Mouse (Mus musculus): Measurements from ENCODE around the gene Cend1. TPM values are rescaled to one million over a fixed set of nuclear protein-coding genes. Genes with fewer than 3 reads are reported as not detected.

Gene Cend1
- polyA plus RNA-seq, 1 experiment from 2014 or later = 8.8 TPM

GRCm38 (mm10) chr7:141428701-141429100 is 590 bp downstream of the Cend1 start:
- 44% methylated on average over 5 of the region's 5 CpGs for WGBS
- no peak overlapping the region for H3K27ac ChIP-seq

DNA sequence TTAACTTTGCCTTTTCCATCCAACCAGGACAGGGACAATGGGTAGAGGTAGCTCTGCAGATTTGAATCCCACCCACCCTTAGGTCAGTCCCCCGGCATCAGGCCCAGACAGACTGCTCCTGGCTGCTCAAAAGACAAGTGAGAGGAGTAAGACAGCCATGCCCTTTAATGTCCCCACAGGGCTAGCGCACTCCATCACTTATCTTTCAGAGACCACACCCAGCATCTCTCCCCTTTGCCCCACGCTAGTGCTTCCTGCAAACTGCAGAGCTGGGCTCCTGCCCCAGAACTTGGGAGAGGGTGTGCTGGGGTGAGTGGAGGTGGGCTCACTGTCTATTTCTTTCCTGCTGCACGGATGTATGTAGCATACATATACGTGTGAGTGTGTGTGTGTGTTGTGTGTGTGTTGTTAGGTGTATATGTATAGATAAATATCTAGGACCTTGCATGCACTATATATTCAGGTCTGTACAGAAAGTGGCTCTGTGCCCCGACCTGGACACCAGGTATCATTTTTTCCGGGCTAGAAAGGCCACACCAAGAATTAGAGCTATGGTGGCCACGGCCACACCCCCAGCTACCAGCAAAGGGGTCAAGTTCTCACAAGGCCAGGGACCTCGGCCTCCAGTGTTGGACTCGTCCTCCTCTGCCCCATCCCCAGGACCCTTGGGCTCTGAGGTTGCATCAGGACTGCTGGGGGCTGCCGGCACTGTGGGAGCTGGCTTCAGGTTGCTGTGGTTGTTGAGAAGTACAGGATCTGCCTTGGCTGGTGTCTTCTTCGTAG is 2.2 kb downstream of the Cend1 start:
- Histone ChIP-seq H3K4me3 (no peak overlapping the region), H3K27me3 (ENCODE audit: low read depth, poor library complexity, severe bottlenecking) (no peaks in the 10 kb centered on the region), H3K27ac (no peak overlapping the region), H3K4me1 (peaks cover 30% of the 10 kb centered on the region), H3K36me3 (peaks cover 22% of the 10 kb centered on the region), H3K9me3 (replicated peaks) (no peaks in the 10 kb centered on the region)
- no peak for DNase-seq (ENCODE audit: low spot score)
- WGBS = 84% methylated on average over 12 of the region's 12 CpGs

More at GRCm38 (mm10) chr7:141428701-141429100, 590 bp downstream of the Cend1 start:
- no peaks in the 10 kb centered on the region for H3K9me3 ChIP-seq (replicated peaks)
- peak overlapping the region; percentile 52 for H3K4me3 ChIP-seq
- no peak for DNase-seq (ENCODE audit: low spot score)
- peaks cover 45% of the 10 kb centered on the region for H3K4me1 ChIP-seq
- no peaks in the 10 kb centered on the region for H3K27me3 ChIP-seq (ENCODE audit: low read depth, poor library complexity, severe bottlenecking)
- peaks cover 37% of the 10 kb centered on the region for H3K36me3 ChIP-seq

DNA sequence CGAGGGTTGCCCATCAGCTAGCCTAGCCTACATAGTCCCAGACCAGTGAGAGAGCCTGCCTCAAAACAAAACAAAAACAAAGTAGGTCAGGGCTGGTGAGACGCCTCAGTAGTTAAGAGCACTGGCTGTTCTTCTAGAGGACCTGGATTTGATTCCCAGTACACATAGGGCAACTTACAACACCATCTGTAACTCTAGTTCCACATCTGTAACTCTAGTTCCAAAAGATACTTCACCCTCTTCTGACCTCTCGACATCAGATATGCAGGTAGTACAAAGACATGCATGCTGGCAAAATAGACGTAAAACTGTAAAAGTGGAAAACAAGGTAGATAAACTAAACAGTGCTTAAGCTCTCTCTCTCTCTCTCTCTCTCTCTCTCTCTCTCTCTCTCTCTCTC is 5.5 kb downstream of the Cend1 start:
- H3K4me1 ChIP-seq = peaks cover 14% of the 10 kb centered on the region
- DNase-seq (ENCODE audit: low spot score) = no peak
- no peaks in the 10 kb centered on the region for H3K9me3 ChIP-seq (replicated peaks)
- H3K4me3 ChIP-seq = no peak overlapping the region
- H3K27me3 ChIP-seq (ENCODE audit: low read depth, poor library complexity, severe bottlenecking) = no peaks in the 10 kb centered on the region
- WGBS = 83% methylated on average over 4 of the region's 4 CpGs
- H3K36me3 ChIP-seq = no peaks in the 10 kb centered on the region
- H3K27ac ChIP-seq = no peak overlapping the region

GRCm38 (mm10) chr7:141420030-141420702 is 9.1 kb downstream of the Cend1 start:
- H3K4me3 ChIP-seq = no peak overlapping the region
- H3K4me1 ChIP-seq = no peaks in the 10 kb centered on the region
- WGBS = 83% methylated on average over 9 of the region's 9 CpGs
- H3K9me3 ChIP-seq (replicated peaks) = no peaks in the 10 kb centered on the region
- H3K27ac ChIP-seq = no peak overlapping the region
- no peak for DNase-seq (ENCODE audit: low spot score)
- H3K27me3 ChIP-seq (ENCODE audit: low read depth, poor library complexity, severe bottlenecking) = no peaks in the 10 kb centered on the region
- H3K36me3 ChIP-seq = no peaks in the 10 kb centered on the region

GRCm38 (mm10) chr7:141418970-141419369 is 10.3 kb downstream of the Cend1 start:
- DNase-seq (ENCODE audit: low spot score) = no peak
- WGBS = 71% methylated on average over 7 of the region's 7 CpGs
- no peaks in the 10 kb centered on the region for H3K36me3 ChIP-seq
- no peak overlapping the region for H3K27ac ChIP-seq
- no peaks in the 10 kb centered on the region for H3K27me3 ChIP-seq (ENCODE audit: low read depth, poor library complexity, severe bottlenecking)
- H3K4me1 ChIP-seq = peaks cover 8% of the 10 kb centered on the region
- no peak overlapping the region for H3K4me3 ChIP-seq
- H3K9me3 ChIP-seq (replicated peaks) = no peaks in the 10 kb centered on the region

DNA sequence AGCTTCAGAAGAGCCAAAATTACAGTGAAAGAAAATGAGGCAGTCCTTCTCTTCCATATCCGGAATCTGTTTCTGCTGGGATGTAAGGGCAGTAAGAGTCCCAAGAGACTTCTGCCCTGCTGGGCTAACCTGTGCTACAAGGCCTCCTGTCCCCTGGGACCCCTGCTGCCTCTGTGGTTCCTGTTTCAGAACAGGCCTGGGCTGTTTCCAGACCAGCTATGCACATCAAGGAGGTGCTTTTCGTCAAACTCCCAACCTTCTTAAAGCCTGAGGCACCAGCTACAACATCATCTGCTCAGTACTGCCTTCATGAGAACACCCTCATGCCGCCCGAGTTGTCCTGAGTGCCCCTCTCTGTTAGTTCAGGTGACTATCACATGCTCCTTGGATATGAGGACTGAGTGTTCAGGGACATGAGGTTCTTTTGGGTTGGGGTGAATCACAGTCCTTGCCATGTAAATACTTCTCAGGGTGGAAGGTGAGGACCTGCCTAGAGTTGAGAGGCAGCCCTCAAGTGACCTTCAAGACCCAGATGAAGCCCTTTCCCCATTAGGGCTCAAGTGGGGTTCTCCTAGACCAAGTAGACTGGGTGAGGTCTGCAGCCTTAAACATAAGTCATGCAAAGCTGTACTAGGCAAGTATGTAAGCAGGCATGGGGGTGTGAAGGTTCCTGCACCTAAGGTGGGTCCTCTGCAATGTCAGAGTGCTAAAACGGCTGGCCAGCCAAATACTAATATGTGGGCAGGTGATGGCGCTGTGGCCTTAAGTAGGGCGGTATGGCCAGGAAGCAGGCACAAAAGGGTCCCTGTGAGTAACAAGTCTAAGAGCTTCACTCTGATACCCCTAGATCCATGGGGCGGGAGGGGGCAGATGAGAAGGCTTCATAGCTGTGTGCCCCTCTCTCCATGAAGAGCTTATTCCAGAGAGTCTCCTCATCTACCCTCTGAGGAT is 11.3 kb downstream of the Cend1 start:
- DNase-seq (ENCODE audit: low spot score) = no peak
- Histone ChIP-seq H3K27me3 (ENCODE audit: low read depth, poor library complexity, severe bottlenecking) (no peaks in the 10 kb centered on the region), H3K4me3 (no peak overlapping the region), H3K36me3 (no peaks in the 10 kb centered on the region), H3K4me1 (peaks cover 13% of the 10 kb centered on the region), H3K9me3 (replicated peaks) (no peaks in the 10 kb centered on the region), H3K27ac (no peak overlapping the region)
- WGBS = 73% methylated on average over 8 of the region's 8 CpGs

DNA sequence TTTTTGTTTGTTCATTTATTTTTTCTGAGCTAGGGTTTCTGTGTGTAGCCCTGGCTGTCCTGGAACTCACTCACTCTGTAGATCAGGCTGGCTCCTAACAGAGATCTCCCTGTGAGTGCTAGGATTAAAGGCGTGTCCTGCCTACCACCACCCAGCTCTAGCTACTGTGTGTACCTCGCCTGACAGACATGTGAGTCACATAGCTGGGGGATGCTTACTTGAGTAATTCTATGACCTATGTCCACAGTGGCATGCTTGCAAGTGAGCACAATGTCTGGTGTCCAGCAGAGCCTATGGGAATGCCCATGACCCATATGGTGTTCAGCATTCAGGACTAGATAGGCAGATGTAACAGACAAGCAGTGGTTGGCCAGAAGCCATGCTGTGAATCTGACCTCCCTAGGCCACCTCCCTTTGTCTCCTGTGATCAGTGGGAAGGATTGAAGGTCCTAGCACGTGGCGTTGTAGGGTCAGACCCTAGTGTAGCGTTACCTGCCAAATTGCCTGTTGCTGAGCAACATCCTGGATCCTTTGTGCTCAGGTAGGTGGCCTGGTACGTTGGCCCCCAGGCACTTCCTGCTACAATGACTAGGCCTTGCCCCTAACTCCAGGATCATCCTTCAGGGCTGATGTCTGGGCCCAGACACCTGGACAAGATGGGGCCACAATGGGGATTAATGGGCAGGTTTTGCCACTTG is 13.0 kb downstream of the Cend1 start:
- Histone ChIP-seq H3K4me1 (peaks cover 16% of the 10 kb centered on the region), H3K4me3 (no peak overlapping the region), H3K27me3 (ENCODE audit: low read depth, poor library complexity, severe bottlenecking) (no peaks in the 10 kb centered on the region), H3K9me3 (replicated peaks) (no peaks in the 10 kb centered on the region), H3K27ac (no peak overlapping the region), H3K36me3 (peaks cover 5% of the 10 kb centered on the region; the same call in 1 of the 2 replicates)
- 86% methylated on average over 6 of the region's 6 CpGs for WGBS
- no peak for DNase-seq (ENCODE audit: low spot score)

DNA sequence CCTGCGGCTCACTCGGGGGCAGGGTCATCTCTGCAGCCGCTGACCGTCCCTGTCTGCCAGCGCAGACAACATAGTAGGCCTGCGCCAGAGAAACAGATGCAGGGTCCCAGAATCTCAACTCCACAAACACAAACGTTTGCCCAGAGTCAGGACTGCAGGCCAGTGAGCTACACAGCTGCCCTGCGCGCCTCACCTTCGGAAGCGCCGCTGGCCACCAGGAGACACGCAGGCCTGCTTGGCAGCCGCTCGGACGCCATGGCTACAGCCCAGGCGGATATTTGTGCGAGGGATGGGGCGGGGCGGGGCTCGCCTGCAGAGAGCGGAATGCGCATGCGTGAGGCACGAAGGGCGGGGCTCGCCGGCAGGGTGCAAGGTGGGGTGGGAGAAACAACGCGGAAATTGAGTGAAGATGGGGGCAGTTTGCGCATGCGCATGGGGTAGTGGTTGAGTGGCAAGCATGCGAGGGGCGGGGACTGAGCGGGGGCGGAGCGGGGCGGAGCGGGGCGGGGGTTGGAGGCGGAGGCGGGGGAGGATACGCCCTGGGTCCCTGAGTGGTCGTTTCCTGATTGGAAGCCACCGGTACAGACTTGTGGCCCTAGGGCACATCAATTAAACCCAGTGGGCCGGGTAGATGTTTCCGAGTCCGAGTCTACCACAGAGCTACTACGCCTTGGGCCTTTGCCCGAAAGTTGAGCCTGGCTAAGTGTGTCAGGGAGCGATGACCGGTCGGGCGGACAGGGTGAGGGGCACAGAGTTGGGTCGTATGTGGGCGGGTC is 15.3 kb downstream of the Cend1 start, which contains the start of gene Gatd1:
Gene Gatd1, minus strand, starts transcription at position 328 of the 776 bp plus-strand sequence.
- Histone ChIP-seq H3K9me3 (replicated peaks) (no peaks in the 10 kb centered on the region), H3K27ac (peak within 1 kb of the TSS; percentile 88), H3K4me1 (peaks cover 21% of the 10 kb centered on the region), H3K27me3 (ENCODE audit: low read depth, poor library complexity, severe bottlenecking) (no peaks in the 10 kb centered on the region), H3K4me3 (peak within 1 kb of the TSS; percentile 70), H3K36me3 (peaks cover 28% of the 10 kb centered on the region)
- DNase-seq (ENCODE audit: low spot score) = peak; percentile 100
- under 1% methylated on average over 56 of the region's 56 CpGs for WGBS

DNA sequence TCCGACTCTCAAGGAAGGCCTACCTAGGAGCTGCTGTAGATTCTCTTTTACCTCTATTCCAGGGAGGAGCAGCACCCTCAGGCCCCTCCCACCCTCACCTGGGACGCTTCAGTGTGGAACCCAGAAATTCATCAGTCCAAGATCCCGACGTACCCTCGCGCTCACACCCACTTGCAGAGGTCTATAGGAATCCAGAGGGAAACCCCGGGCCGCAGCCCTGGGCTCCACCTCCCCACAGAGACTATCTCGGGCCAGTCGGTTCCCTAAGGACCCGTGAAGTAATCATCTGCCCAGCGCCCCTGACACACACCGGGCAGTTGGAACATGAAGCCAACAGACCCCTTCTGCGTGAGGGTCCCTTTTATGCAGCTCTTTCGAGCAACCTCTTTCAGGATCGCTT is 16.0 kb downstream of the Cend1 start:
- Histone ChIP-seq H3K36me3 (peaks cover 35% of the 10 kb centered on the region), H3K4me3 (peak overlapping the region; percentile 70), H3K27ac (peak overlapping the region; percentile 88), H3K9me3 (replicated peaks) (no peaks in the 10 kb centered on the region), H3K27me3 (ENCODE audit: low read depth, poor library complexity, severe bottlenecking) (no peaks in the 10 kb centered on the region), H3K4me1 (peaks cover 22% of the 10 kb centered on the region)
- peak; percentile 46 for DNase-seq (ENCODE audit: low spot score)
- WGBS = 5% methylated on average over 16 of the region's 16 CpGs

- Histone ChIP-seq H3K36me3 (peaks cover 46% of the 10 kb centered on the region), H3K9me3 (replicated peaks) (no peaks in the 10 kb centered on the region), H3K4me1 (peaks cover 22% of the 10 kb centered on the region), H3K27ac (no peak overlapping the region), H3K4me3 (no peak overlapping the region), H3K27me3 (ENCODE audit: low read depth, poor library complexity, severe bottlenecking) (no peaks in the 10 kb centered on the region)
- DNase-seq (ENCODE audit: low spot score) = no peak
- 94% methylated on average over 1 of the region's 1 CpGs for WGBS
These were observed 17.6 kb downstream of the Cend1 start for GRCm38 (mm10) chr7:141411667-141412066.

DNA sequence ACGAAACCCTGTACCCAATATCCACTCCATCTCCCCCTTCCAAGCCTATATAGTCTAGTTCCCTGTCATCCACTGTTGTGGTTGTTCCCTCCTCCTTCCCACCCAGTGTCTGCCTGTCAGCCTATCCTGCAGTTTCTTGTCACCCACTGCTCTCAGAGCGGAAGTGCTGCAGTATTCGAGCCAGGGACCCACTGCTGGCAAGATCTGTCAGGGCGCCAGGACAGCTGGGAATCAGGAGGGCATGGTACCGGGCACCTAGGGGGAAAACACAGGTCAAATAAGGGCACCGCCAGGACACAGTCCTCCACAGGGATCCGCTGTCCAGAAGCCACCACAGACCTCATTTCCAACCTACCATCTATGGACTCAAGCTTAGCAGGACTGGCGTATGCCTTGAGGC is 18.7 kb downstream of the Cend1 start:
- Histone ChIP-seq H3K9me3 (replicated peaks) (no peaks in the 10 kb centered on the region), H3K27ac (no peak overlapping the region), H3K4me3 (no peak overlapping the region), H3K4me1 (peaks cover 22% of the 10 kb centered on the region), H3K27me3 (ENCODE audit: low read depth, poor library complexity, severe bottlenecking) (no peaks in the 10 kb centered on the region), H3K36me3 (peaks cover 49% of the 10 kb centered on the region)
- WGBS = 91% methylated on average over 8 of the region's 8 CpGs
- no peak for DNase-seq (ENCODE audit: low spot score)

Measured in limb, embryonic 10.5 days (tissue).